Mouse (Mus musculus) urinary bladder, postnatal 14 days (tissue): ENCODE measurements at regions not wholly inside any gene's neighbourhood (a gene's known extent, or its start where the extent isn't known, plus 50 kb on each side); places are given as distances from the start of the nearest gene placed in this dataset.
"Not testable (repeated sequence)": the region's sequence is repeated elsewhere in the genome, so short reads cannot be mapped to it uniquely, and the experiment has no call there.

Source experiments
- DNase-seq: peaks from one replicate; pipeline ENCODE4 v3.0.0; 2021; ENCODE audit warnings: low spot score

- peak; percentile 34 for DNase-seq
These were observed 106.2 kb upstream of the Gcfc2 start for GRCm38 (mm10) chr6:81817050-81817827.

- DNase-seq: no peak
These were observed 104.9 kb upstream of the Gcfc2 start for GRCm38 (mm10) chr6:81818573-81818972.

GRCm38 (mm10) chr6:81820078-81820477 is 103.4 kb upstream of the Gcfc2 start:
- DNase-seq: no peak

GRCm38 (mm10) chr6:81839474-81840153 is 83.9 kb upstream of the Gcfc2 start:
- DNase-seq: no peak

- DNase-seq: not testable (repeated sequence)
These were observed 55.3 kb upstream of the Gcfc2 start for GRCm38 (mm10) chr6:81868207-81868606.
